Mouse (Mus musculus): ENCODE measurements around the gene Rapgef1. TPM values are rescaled to one million over a fixed set of nuclear protein-coding genes. Genes with fewer than 3 reads are reported as not detected.
A peak's percentile ranks its signal among the peaks of the same experiment; 100 is the strongest.
"Not testable (repeated sequence)": the region's sequence is repeated elsewhere in the genome, so short reads cannot be mapped to it uniquely, and the experiment has no call there.

The Rapgef1 gene
- polyA plus RNA-seq, 1 experiment, result 23.4 TPM

- peaks cover 23% of the 10 kb centered on the region for H3K4me1 ChIP-seq (ENCODE audit: control insufficient read depth, insufficient read depth, low read length)
- H3K27ac ChIP-seq (ENCODE audit: control insufficient read depth, insufficient read depth, low read depth, low read length, poor library complexity), result peak overlapping the region; percentile 83
- WGBS, result 91% methylated on average over 8 of the region's 8 CpGs
- TF ChIP-seq POLR2A (IDR thresholded peaks at IDR 0.05; ENCODE audit: borderline replicate concordance, control insufficient read depth, low read depth, low read length), result no peak
- TF ChIP-seq CTCF (IDR thresholded peaks at IDR 0.05; ENCODE audit: control insufficient read depth, insufficient read depth, low read length), result no peak
- H3K4me3 ChIP-seq (replicated peaks; ENCODE audit: control insufficient read depth, low read depth, low read length), result no peak overlapping the region
These were observed 6.2 kb downstream of the Rapgef1 start for GRCm38 (mm10) chr2:29625573-29626200.

GRCm38 (mm10) chr2:29627337-29627736 is 7.8 kb downstream of the Rapgef1 start:
- Histone ChIP-seq H3K4me3 (replicated peaks; ENCODE audit: control insufficient read depth, low read depth, low read length) (no peak overlapping the region), H3K27ac (ENCODE audit: control insufficient read depth, insufficient read depth, low read depth, low read length, poor library complexity) (no peak overlapping the region), H3K4me1 (ENCODE audit: control insufficient read depth, insufficient read depth, low read length) (peaks cover 23% of the 10 kb centered on the region)
- 76% methylated on average over 3 of the region's 3 CpGs for WGBS
- TF ChIP-seq POLR2A (IDR thresholded peaks at IDR 0.05; ENCODE audit: borderline replicate concordance, control insufficient read depth, low read depth, low read length), result no peak
- no peak for TF ChIP-seq CTCF (IDR thresholded peaks at IDR 0.05; ENCODE audit: control insufficient read depth, insufficient read depth, low read length)

GRCm38 (mm10) chr2:29628186-29628585 is 8.7 kb downstream of the Rapgef1 start:
- H3K4me3 ChIP-seq (replicated peaks; ENCODE audit: control insufficient read depth, low read depth, low read length), result no peak overlapping the region
- TF ChIP-seq CTCF (IDR thresholded peaks at IDR 0.05; ENCODE audit: control insufficient read depth, insufficient read depth, low read length) (no peak), POLR2A (IDR thresholded peaks at IDR 0.05; ENCODE audit: borderline replicate concordance, control insufficient read depth, low read depth, low read length) (no peak)
- H3K4me1 ChIP-seq (ENCODE audit: control insufficient read depth, insufficient read depth, low read length), result peaks cover 20% of the 10 kb centered on the region
- WGBS, result 65% methylated on average over 5 of the region's 5 CpGs
- no peak overlapping the region for H3K27ac ChIP-seq (ENCODE audit: control insufficient read depth, insufficient read depth, low read depth, low read length, poor library complexity)

- TF ChIP-seq CTCF (IDR thresholded peaks at IDR 0.05; ENCODE audit: control insufficient read depth, insufficient read depth, low read length) (no peak), POLR2A (IDR thresholded peaks at IDR 0.05; ENCODE audit: borderline replicate concordance, control insufficient read depth, low read depth, low read length) (no peak)
- WGBS, result 70% methylated on average over 5 of the region's 5 CpGs
- Histone ChIP-seq H3K4me1 (ENCODE audit: control insufficient read depth, insufficient read depth, low read length) (peaks cover 17% of the 10 kb centered on the region), H3K4me3 (replicated peaks; ENCODE audit: control insufficient read depth, low read depth, low read length) (no peak overlapping the region), H3K27ac (ENCODE audit: control insufficient read depth, insufficient read depth, low read depth, low read length, poor library complexity) (no peak overlapping the region)
These were observed 9.3 kb downstream of the Rapgef1 start for GRCm38 (mm10) chr2:29628763-29629181.

- Histone ChIP-seq H3K4me3 (replicated peaks; ENCODE audit: control insufficient read depth, low read depth, low read length) (no peak overlapping the region), H3K4me1 (ENCODE audit: control insufficient read depth, insufficient read depth, low read length) (peaks cover 17% of the 10 kb centered on the region), H3K27ac (ENCODE audit: control insufficient read depth, insufficient read depth, low read depth, low read length, poor library complexity) (no peak overlapping the region)
- TF ChIP-seq CTCF (IDR thresholded peaks at IDR 0.05; ENCODE audit: control insufficient read depth, insufficient read depth, low read length) (no peak), POLR2A (IDR thresholded peaks at IDR 0.05; ENCODE audit: borderline replicate concordance, control insufficient read depth, low read depth, low read length) (no peak)
- WGBS, result 72% methylated on average over 2 of the region's 2 CpGs
These were observed 9.8 kb downstream of the Rapgef1 start for GRCm38 (mm10) chr2:29629311-29629710.

- TF ChIP-seq CTCF (IDR thresholded peaks at IDR 0.05; ENCODE audit: control insufficient read depth, insufficient read depth, low read length), result no peak
- TF ChIP-seq POLR2A (IDR thresholded peaks at IDR 0.05; ENCODE audit: borderline replicate concordance, control insufficient read depth, low read depth, low read length), result no peak
- Histone ChIP-seq H3K4me3 (replicated peaks; ENCODE audit: control insufficient read depth, low read depth, low read length) (no peak overlapping the region), H3K27ac (ENCODE audit: control insufficient read depth, insufficient read depth, low read depth, low read length, poor library complexity) (no peak overlapping the region), H3K4me1 (ENCODE audit: control insufficient read depth, insufficient read depth, low read length) (peaks cover 15% of the 10 kb centered on the region)
- 91% methylated on average over 10 of the region's 10 CpGs for WGBS
These were observed 10.7 kb downstream of the Rapgef1 start for GRCm38 (mm10) chr2:29630141-29630771.

- H3K27ac ChIP-seq (ENCODE audit: control insufficient read depth, insufficient read depth, low read depth, low read length, poor library complexity), result no peak overlapping the region
- H3K4me3 ChIP-seq (replicated peaks; ENCODE audit: control insufficient read depth, low read depth, low read length), result no peak overlapping the region
- no peak for TF ChIP-seq CTCF (IDR thresholded peaks at IDR 0.05; ENCODE audit: control insufficient read depth, insufficient read depth, low read length)
- TF ChIP-seq POLR2A (IDR thresholded peaks at IDR 0.05; ENCODE audit: borderline replicate concordance, control insufficient read depth, low read depth, low read length), result no peak
- H3K4me1 ChIP-seq (ENCODE audit: control insufficient read depth, insufficient read depth, low read length), result peaks cover 13% of the 10 kb centered on the region
These were observed 11.5 kb downstream of the Rapgef1 start for GRCm38 (mm10) chr2:29631020-29631419.

- Histone ChIP-seq H3K4me1 (ENCODE audit: control insufficient read depth, insufficient read depth, low read length) (peaks cover 13% of the 10 kb centered on the region), H3K27ac (ENCODE audit: control insufficient read depth, insufficient read depth, low read depth, low read length, poor library complexity) (peak overlapping the region; percentile 37; the same call in 1 of the 2 replicates)
- WGBS, result 48% methylated on average over 12 of the region's 12 CpGs
- not testable (repeated sequence) for H3K4me3 ChIP-seq (replicated peaks; ENCODE audit: control insufficient read depth, low read depth, low read length)
These were observed 12.1 kb downstream of the Rapgef1 start for GRCm38 (mm10) chr2:29631564-29632167.
